Mouse (Mus musculus): ENCODE data around the gene Cspg4. TPM values are rescaled to one million over a fixed set of nuclear protein-coding genes. Genes with fewer than 3 reads are reported as not detected.
A peak's percentile ranks its signal among the peaks of the same experiment; 100 is the strongest.

The Cspg4 gene
- polyA plus RNA-seq, 1 experiment from 2014 or later, result 0.08 TPM

DNA sequence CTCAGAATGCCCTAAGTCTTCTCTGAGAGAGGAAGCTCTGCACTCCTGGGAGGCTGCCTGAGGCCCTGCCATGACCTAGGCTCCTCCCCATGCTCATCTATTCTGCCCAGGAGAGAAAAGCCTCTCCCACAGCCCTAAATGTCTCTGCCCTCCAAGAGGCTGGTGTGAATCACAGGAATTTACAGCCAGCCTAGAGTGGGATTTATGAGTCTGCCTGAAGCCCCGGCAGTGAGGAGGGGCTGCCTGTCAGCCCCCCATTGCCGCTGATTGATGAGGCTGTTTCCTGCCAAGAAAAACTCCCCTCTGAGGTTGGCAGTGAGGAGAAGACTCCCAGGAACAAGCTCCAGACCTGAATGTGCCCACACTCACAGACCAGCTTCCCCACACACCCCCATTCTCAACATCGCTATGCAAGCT, 22.5 kb upstream of the Cspg4 start:
- ChIA-PET POLR2A (interaction anchor here (1.3 kb wide), 1 partner anchor 10 kb away, joined by 4 read pairs; no protein-coding TSS in a partner anchor), CTCF (interaction anchor here (0.6 to 3.7 kb wide), 3 partner anchors 46 to 84 kb away, joined by 3 to 31 read pairs (median 3); no protein-coding TSS in a partner anchor)
- TF ChIP-seq CTCF (IDR thresholded peaks at IDR 0.05), result no peak
- in situ Hi-C loops (cut with MboI; ENCODE audit: low pct_unique_long_range_greater_than_20kb), result no loop called here
- H3K27me3 ChIP-seq, result peaks cover 9% of the 10 kb centered on the region
- DNase-seq (ENCODE audit: low read depth, low spot score) (no peak), ATAC-seq (no peak)

DNA sequence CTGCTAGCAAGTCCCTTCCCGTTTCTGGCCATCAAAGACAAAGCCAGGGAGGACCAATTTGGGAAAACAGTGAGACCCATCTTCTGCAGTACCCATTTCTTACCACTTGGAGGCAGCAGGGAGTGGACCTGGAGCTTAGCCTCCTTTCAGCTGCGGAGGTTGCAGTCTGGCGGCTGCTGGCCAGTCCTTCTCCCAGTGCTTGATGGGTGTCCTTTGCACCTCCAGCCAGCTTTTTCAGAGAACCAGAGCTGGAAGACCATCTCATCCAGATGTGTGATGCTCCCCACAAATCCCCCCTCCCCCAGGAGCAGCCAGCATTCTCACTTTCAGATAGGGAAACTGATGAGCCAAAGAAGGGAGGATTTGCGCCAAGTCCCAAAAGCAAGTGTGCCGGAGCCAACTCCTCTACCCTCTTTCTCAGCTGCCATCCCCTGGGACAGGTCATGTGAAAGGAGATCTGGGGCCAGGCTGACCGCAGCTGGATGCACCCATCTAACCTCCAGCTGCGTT, 21.1 kb upstream of the Cspg4 start:
- TF ChIP-seq CTCF (IDR thresholded peaks at IDR 0.05), result peak; percentile 93
- H3K27me3 ChIP-seq, result peaks cover 3% of the 10 kb centered on the region
- ATAC-seq (no peak), DNase-seq (ENCODE audit: low read depth, low spot score) (no peak)
- CTCF ChIA-PET, result interaction anchor here (0.9 to 3.7 kb wide), 12 partner anchors 9 to 306 kb away, joined by 3 to 31 read pairs (median 4); no protein-coding TSS in a partner anchor
- in situ Hi-C loops (cut with MboI; ENCODE audit: low pct_unique_long_range_greater_than_20kb), result no loop called here
- POLR2A ChIA-PET, result no interaction called here

DNA sequence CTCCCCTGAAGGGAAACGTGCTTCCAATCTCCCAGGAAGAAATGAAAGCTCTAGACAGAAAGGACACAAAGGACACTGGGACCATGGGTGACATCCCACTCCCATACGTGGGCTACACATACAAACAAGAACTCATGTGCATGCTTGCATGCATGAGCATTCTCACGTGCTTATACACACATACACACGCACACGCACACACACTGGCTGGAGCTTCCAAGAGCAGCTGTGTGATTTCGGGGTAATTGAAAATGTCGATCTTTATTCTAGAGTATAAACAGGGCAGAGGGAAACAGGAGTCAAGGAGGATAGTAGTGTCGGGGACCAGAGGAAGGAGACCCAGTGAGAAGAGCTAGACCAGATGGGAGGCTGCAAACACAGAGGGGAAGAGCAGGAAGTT, 20.2 kb upstream of the Cspg4 start:
- in situ Hi-C loops (cut with MboI; ENCODE audit: low pct_unique_long_range_greater_than_20kb), result loop anchor here (5.0 kb wide), 1 partner anchor 43 kb away; no protein-coding TSS in a partner anchor
- no peak for TF ChIP-seq CTCF (IDR thresholded peaks at IDR 0.05)
- ChIA-PET CTCF (interaction anchor here (1.0 to 3.7 kb wide), 5 partner anchors 11 to 305 kb away, joined by 3 to 31 read pairs (median 6); no protein-coding TSS in a partner anchor), POLR2A (interaction anchor here (0.9 kb wide), 1 partner anchor 45 kb away, joined by 3 read pairs; no protein-coding TSS in a partner anchor)
- DNase-seq (ENCODE audit: low read depth, low spot score) (no peak), ATAC-seq (no peak)
- H3K27me3 ChIP-seq, result peaks cover 3% of the 10 kb centered on the region

DNA sequence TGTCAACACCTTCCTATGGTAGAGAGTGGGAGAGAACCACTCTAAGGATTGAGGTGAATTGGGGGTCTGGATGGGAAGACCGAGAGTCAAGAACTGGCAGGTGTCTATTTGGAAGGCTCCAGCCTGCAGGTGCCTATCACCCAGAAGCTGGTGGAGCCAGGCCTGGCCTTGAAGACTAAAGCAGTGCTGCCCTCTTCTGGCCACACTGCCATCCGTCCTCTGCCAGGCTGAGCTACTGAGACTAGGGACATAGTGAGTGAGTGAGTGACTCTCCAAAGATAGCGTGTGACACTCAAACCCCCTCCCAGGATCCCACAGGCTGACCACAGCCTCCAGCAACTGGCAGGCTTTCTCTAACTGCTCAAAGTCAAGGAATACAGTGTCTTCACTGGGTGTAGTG, 17.3 kb upstream of the Cspg4 start:
- in situ Hi-C loops (cut with MboI; ENCODE audit: low pct_unique_long_range_greater_than_20kb), result loop anchor here (5.0 kb wide), 1 partner anchor 40 kb away; no protein-coding TSS in a partner anchor
- H3K27me3 ChIP-seq, result peaks cover 3% of the 10 kb centered on the region
- TF ChIP-seq CTCF (IDR thresholded peaks at IDR 0.05), result peak; percentile 84
- no peak for ATAC-seq
- ChIA-PET POLR2A (no interaction called here), CTCF (interaction anchor here (1.0 to 4.5 kb wide), 6 partner anchors 13 to 81 kb away, joined by 3 to 32 read pairs (median 4); partner anchors contain the start of gene Snx33)
- no peak for DNase-seq (ENCODE audit: low read depth, low spot score)

DNA sequence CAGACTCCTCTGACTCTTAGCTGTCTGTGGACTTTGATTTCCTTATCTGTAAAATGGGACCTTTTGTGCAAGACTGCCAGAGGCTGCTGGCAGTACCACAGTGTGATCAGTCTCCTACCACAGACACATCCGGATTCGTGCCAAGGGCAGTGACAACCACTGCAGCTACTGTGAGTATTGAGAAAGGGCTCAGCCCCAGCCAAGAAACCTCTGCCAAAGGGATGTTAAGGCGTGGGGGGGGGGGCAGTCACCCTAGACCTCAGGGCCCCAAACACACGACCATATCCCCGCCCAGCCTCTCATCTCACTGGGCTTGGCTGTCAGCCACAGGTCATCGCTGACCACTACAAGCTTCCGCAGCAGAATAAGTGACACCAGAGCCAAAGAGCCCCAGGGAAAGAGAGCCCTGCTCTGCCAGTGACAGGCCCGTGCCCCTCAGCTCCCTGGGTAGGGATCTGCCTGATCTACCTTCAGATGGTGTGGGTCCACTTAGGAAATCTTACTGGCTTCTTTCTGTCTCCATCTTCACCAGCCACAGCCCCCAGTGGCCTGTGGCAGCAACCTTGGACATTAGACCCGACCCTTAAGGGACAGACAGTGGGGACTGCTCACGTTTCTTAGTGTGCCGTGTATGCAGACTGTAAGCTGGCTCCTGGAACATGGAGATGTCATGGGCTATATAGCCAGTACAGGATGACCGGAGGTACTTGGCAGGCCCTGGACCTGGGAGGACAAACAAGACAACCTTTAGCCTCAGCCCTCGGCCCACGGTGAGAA, 14.5 kb upstream of the Cspg4 start:
- in situ Hi-C loops (cut with MboI; ENCODE audit: low pct_unique_long_range_greater_than_20kb), result no loop called here
- CTCF ChIA-PET, result interaction anchor here (1.0 to 4.5 kb wide), 3 partner anchors 10 to 39 kb away, joined by 3 to 32 read pairs (median 3); no protein-coding TSS in a partner anchor
- no peak for ATAC-seq

DNA sequence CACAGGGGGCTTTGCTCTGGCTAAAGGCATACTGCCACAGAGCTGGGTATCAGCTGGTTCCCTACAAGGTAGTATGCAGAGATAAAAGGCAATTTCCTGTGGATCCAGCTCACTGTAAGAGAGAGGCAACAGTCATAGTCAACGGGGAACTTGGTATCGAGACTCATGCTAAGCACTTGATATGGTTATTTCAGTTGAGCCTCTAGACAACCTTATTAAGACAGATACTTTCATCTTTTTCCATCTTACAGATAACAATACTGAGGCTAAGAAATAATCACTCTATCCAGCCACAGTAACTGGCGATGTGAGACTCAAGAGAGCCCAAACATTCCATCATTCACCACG, 14.0 kb upstream of the Cspg4 start:
- CTCF ChIA-PET, result interaction anchor here (1.0 to 4.5 kb wide), 3 partner anchors 10 to 39 kb away, joined by 3 to 32 read pairs (median 3); no protein-coding TSS in a partner anchor
- POLR2A ChIA-PET, result interaction anchor here (1.0 kb wide), 1 partner anchor 89 kb away, joined by 3 read pairs; no protein-coding TSS in a partner anchor
- no peak for DNase-seq (ENCODE audit: low read depth, low spot score)
- no peak for TF ChIP-seq CTCF (IDR thresholded peaks at IDR 0.05)
- no peaks in the 10 kb centered on the region for H3K27me3 ChIP-seq
- in situ Hi-C loops (cut with MboI; ENCODE audit: low pct_unique_long_range_greater_than_20kb), result no loop called here
- no peak for ATAC-seq

More for the DNA sequence above, 14.5 kb upstream of the Cspg4 start:
- DNase-seq (ENCODE audit: low read depth, low spot score), result no peak
- no peak for TF ChIP-seq CTCF (IDR thresholded peaks at IDR 0.05)
- H3K27me3 ChIP-seq, result no peaks in the 10 kb centered on the region
- POLR2A ChIA-PET, result interaction anchor here (0.6 to 1.0 kb wide), 4 partner anchors 20 to 99 kb away, joined by 3 to 4 read pairs (median 3); no protein-coding TSS in a partner anchor

DNA sequence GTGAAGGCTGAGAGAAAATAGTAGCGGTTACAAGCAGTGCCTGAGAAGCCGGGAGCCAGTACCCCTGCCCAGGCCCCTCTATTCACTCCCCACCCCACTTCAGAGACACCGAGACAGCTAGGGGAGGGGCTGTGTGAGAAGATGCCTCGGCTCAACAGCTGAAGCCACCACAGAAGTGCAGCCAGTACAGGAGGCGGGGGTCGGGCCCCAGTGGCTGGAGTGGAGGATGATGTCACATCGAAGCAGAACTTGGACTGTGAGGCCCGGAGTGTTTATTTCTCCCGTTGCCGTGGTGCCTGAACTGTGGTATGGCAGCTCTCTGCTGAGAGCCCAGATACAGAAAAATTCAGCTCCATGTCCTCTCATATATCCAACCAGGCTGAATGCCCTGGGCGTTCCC, 13.1 kb upstream of the Cspg4 start:
- ATAC-seq (peak; percentile 52), DNase-seq (ENCODE audit: low read depth, low spot score) (no peak)
- POLR2A ChIA-PET, result interaction anchor here (0.8 kb wide), 1 partner anchor 9 kb away, joined by 5 read pairs; no protein-coding TSS in a partner anchor
- H3K27me3 ChIP-seq, result no peaks in the 10 kb centered on the region
- in situ Hi-C loops (cut with MboI; ENCODE audit: low pct_unique_long_range_greater_than_20kb), result no loop called here
- no peak for TF ChIP-seq CTCF (IDR thresholded peaks at IDR 0.05)
- CTCF ChIA-PET, result interaction anchor here (0.8 to 1.1 kb wide), 2 partner anchors 37 to 38 kb away, joined by 3 read pairs; no protein-coding TSS in a partner anchor

DNA sequence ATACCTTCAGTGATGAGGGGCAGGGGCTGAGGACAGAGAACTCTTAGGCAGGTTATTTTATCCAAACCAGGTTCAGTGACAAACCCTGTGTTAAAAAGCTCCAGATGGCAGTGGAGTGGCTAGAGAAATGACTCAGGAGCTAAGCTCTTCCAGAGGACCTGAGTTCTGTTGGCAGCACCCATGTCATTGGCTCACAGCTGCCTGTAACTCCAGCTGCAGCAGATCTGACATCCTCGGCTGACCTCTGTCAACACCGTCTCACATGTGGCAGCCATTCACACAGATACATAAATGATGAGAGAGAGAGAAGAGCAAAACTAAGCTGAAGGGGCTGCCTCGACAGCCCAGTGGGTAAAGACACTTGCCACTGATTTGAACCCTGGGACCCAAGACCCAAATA, 7.4 kb upstream of the Cspg4 start:
- in situ Hi-C loops (cut with MboI; ENCODE audit: low pct_unique_long_range_greater_than_20kb), result no loop called here
- no peak for ATAC-seq
- no peak for DNase-seq (ENCODE audit: low read depth, low spot score)
- CTCF ChIA-PET, result no interaction called here
- TF ChIP-seq CTCF (IDR thresholded peaks at IDR 0.05), result no peak
- POLR2A ChIA-PET, result no interaction called here
- H3K27me3 ChIP-seq, result no peaks in the 10 kb centered on the region

DNA sequence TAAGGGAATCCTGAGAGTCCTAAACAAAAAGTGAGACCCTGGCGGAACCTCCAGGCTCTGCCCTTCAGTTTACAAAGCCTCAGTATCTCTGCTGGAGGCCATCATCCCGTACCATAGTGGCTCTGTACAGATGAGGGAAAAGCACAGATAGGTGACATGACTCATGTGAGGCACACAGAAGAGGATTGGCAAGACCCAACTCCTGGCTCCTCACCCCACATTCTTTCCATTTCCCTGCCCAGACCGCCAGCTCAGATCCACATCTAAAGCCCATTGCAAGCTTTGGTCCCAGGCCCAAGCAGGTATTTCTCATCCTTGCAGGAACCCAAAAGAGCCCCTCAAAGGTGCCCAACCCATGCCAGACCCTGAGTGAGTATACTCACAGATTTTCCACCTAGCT, 4.8 kb upstream of the Cspg4 start:
- CTCF ChIA-PET, result interaction anchor here (0.8 to 2.1 kb wide), 2 partner anchors 9 to 17 kb away, joined by 3 to 6 read pairs; no protein-coding TSS in a partner anchor
- ATAC-seq (no peak), DNase-seq (ENCODE audit: low read depth, low spot score) (no peak)
- POLR2A ChIA-PET, result interaction anchor here (1.2 kb wide), 1 partner anchor 8 kb away, joined by 5 read pairs; no protein-coding TSS in a partner anchor
- no peaks in the 10 kb centered on the region for H3K27me3 ChIP-seq
- in situ Hi-C loops (cut with MboI; ENCODE audit: low pct_unique_long_range_greater_than_20kb), result no loop called here
- TF ChIP-seq CTCF (IDR thresholded peaks at IDR 0.05), result no peak

DNA sequence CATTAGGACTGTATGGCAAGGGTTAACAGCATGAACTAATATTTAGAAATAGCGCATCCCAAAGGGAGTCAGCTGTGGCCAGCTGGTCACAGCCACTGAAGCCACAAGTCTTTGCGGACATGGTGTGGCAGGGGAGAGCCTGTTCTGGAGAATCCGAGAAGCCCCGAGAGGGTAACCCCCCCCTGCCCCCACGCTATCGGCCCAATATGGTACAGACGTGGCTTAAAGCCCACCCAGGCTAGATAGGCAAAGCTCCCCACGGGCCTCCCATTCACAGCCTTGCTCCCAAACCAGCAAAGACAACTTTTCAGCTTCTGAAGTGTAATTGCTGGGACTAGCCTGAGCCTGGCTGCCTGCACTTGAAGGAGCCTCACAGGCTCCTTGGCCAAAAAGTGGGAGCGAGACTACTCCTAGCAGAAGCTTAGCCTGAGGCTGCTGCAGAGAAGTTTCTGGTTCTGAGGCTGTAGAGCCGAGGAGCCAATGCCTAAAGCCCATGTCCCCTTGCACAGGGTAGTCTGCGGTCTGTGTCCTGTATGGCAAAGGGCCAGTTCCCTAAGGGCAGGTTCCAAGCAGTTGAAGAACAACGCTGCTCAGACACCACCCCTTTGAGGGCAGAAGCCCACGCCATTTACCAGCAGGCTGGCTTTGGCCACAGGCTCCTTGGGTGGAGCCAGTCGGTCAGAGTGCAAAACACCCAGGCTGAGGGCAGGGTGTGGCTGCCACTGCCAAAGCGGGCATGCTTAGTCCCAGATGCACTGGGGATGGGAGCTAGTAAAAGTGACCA, 4.2 kb upstream of the Cspg4 start:
- no peak for TF ChIP-seq CTCF (IDR thresholded peaks at IDR 0.05)
- ATAC-seq (peak; percentile 28), DNase-seq (ENCODE audit: low read depth, low spot score) (peak; percentile 67)
- ChIA-PET CTCF (interaction anchor here (0.8 to 2.1 kb wide), 3 partner anchors 10 to 17 kb away, joined by 3 to 6 read pairs (median 4); no protein-coding TSS in a partner anchor), POLR2A (interaction anchor here (1.2 kb wide), 1 partner anchor 9 kb away, joined by 5 read pairs; no protein-coding TSS in a partner anchor)
- H3K27me3 ChIP-seq, result no peaks in the 10 kb centered on the region
- in situ Hi-C loops (cut with MboI; ENCODE audit: low pct_unique_long_range_greater_than_20kb), result no loop called here

All from Patski (cell line).